Mouse (Mus musculus) Patski (cell line): ENCODE measurements around the gene Dpf2. TPM values are rescaled to one million over a fixed set of nuclear protein-coding genes. Genes with fewer than 3 reads are reported as not detected.
A peak's percentile ranks its signal among the peaks of the same experiment; 100 is the strongest.

Experiments
- ATAC-seq: fragments of 100-300 bp; one replicate; pipeline ENCODE4 v1.8.0; 2021
- CTCF ChIA-PET: fragments of 350-600 bp; sonication (Branson Sonifier 250); formaldehyde crosslinking; loops from one replicate; lab custom pipeline; 2022; ENCODE audit warnings: inconsistent platforms; lab: Charles Lee
- POLR2A ChIA-PET: fragments of 350-600 bp; sonication (Branson Sonifier 250); formaldehyde crosslinking; loops from one replicate; lab custom pipeline; 2022; ENCODE audit warnings: antibody characterized with exemption, inconsistent platforms; lab: Charles Lee
- DNase-seq: peaks from one replicate; pipeline ENCODE4 v3.0.0-alpha.2; 2011; ENCODE audit warnings: low read depth, low spot score
- H3K27me3 ChIP-seq: fragments of 371-371 bp; one replicate; pipeline ENCODE4 v1.5.1; 2021
- CTCF ChIP-seq: fragments of 100-300 bp; IDR thresholded peaks from one replicate; pipeline ENCODE4 v1.5.1; 2021
- in situ Hi-C: fragments of 300-500 bp; cut with MboI; formaldehyde crosslinking; loops from 3 replicates; pipeline ENCODE4 v1.11.1; 2018; ENCODE audit warnings: low pct_unique_long_range_greater_than_20kb, mixed read lengths
- polyA plus RNA-seq: library from polyadenylated mRNA; unstranded; gene quantifications from one replicate; pipeline ENCODE4 v1.2.3, GENCODE M21; 2021

Dpf2 gene
- polyA plus RNA-seq, 1 experiment from 2014 or later, result 94.5 TPM

GRCm38 (mm10) chr19:5911430-5912102 is 1.2 kb downstream of the Dpf2 start:
- in situ Hi-C loops, result no loop called here

GRCm38 (mm10) chr19:5910221-5910620 is 2.6 kb downstream of the Dpf2 start:
- TF ChIP-seq CTCF, result no peak
- CTCF ChIA-PET, result interaction anchor here (1.3 to 2.8 kb wide), 4 partner anchors 10 to 123 kb away, joined by 3 to 10 read pairs (median 6); no protein-coding TSS in a partner anchor
- no peaks in the 10 kb centered on the region for H3K27me3 ChIP-seq
- ATAC-seq (no peak), DNase-seq (no peak)
- POLR2A ChIA-PET, result interaction anchor here (0.8 to 1.2 kb wide), 3 partner anchors 9 to 14 kb away, joined by 3 to 5 read pairs (median 4); no protein-coding TSS in a partner anchor
- in situ Hi-C loops, result no loop called here

More at GRCm38 (mm10) chr19:5911430-5912102, 1.2 kb downstream of the Dpf2 start:
- TF ChIP-seq CTCF, result no peak
- no peak for DNase-seq
- ChIA-PET CTCF (interaction anchor here (1.5 to 2.8 kb wide), 3 partner anchors 16 to 124 kb away, joined by 6 to 10 read pairs (median 6); no protein-coding TSS in a partner anchor), POLR2A (interaction anchor here (0.8 to 1.6 kb wide), 6 partner anchors 11 to 122 kb away, joined by 3 to 8 read pairs (median 4); partner anchors contain the start of gene Tigd3)
- no peak for ATAC-seq
- H3K27me3 ChIP-seq, result no peaks in the 10 kb centered on the region

GRCm38 (mm10) chr19:5907275-5907674 is 5.5 kb downstream of the Dpf2 start:
- CTCF ChIA-PET, result no interaction called here
- in situ Hi-C loops, result no loop called here
- ATAC-seq, result no peak
- H3K27me3 ChIP-seq, result no peaks in the 10 kb centered on the region
- no peak for DNase-seq
- TF ChIP-seq CTCF, result no peak
- POLR2A ChIA-PET, result interaction anchor here (0.6 kb wide), 1 partner anchor 17 kb away, joined by 3 read pairs; no protein-coding TSS in a partner anchor

GRCm38 (mm10) chr19:5894002-5894678 is 18.7 kb downstream of the Dpf2 start, which contains the start of gene Tigd3:
Tigd3 (minus strand) TSS chr19:5894149.
- ChIA-PET POLR2A (interaction anchor here (0.8 to 1.2 kb wide), 2 partner anchors 14 to 18 kb away, joined by 3 to 5 read pairs; partner anchors contain the start of gene Dpf2), CTCF (interaction anchor here (0.8 to 1.9 kb wide), 2 partner anchors 11 to 107 kb away, joined by 4 to 6 read pairs; no protein-coding TSS in a partner anchor)
- DNase-seq (peak; percentile 55), ATAC-seq (peak; percentile 74)
- in situ Hi-C loops, result no loop called here
- no peaks in the 10 kb centered on the region for H3K27me3 ChIP-seq
- no peak for TF ChIP-seq CTCF

- no peak for TF ChIP-seq CTCF
- no peaks in the 10 kb centered on the region for H3K27me3 ChIP-seq
- ChIA-PET POLR2A (interaction anchor here (0.8 to 1.3 kb wide), 3 partner anchors 9 to 19 kb away, joined by 3 to 5 read pairs (median 4); partner anchors contain the start of gene Dpf2), CTCF (interaction anchor here (0.7 to 0.8 kb wide), 2 partner anchors 106 kb away, joined by 3 to 4 read pairs; no protein-coding TSS in a partner anchor)
- DNase-seq (no peak), ATAC-seq (no peak)
- in situ Hi-C loops, result no loop called here
These were observed 19.4 kb downstream of the Dpf2 start for GRCm38 (mm10) chr19:5893282-5894001.

- TF ChIP-seq CTCF, result no peak
- H3K27me3 ChIP-seq, result no peaks in the 10 kb centered on the region
- in situ Hi-C loops, result no loop called here
- ChIA-PET POLR2A (interaction anchor here (1.3 kb wide), 1 partner anchor 10 kb away, joined by 4 read pairs; no protein-coding TSS in a partner anchor), CTCF (interaction anchor here (1.6 kb wide), 1 partner anchor 106 kb away, joined by 7 read pairs; no protein-coding TSS in a partner anchor)
- DNase-seq (no peak), ATAC-seq (no peak)
These were observed 20.1 kb downstream of the Dpf2 start for GRCm38 (mm10) chr19:5892735-5893134.

- ChIA-PET POLR2A (interaction anchor here (1.3 kb wide), 1 partner anchor 11 kb away, joined by 4 read pairs; no protein-coding TSS in a partner anchor), CTCF (interaction anchor here (1.6 kb wide), 1 partner anchor 105 kb away, joined by 7 read pairs; no protein-coding TSS in a partner anchor)
- H3K27me3 ChIP-seq, result no peaks in the 10 kb centered on the region
- no peak for TF ChIP-seq CTCF
- in situ Hi-C loops, result no loop called here
- ATAC-seq (no peak), DNase-seq (no peak)
These were observed 20.5 kb downstream of the Dpf2 start for GRCm38 (mm10) chr19:5892262-5892661.

- CTCF ChIA-PET, result interaction anchor here (1.0 to 1.6 kb wide), 2 partner anchors 9 to 105 kb away, joined by 3 to 7 read pairs; no protein-coding TSS in a partner anchor
- TF ChIP-seq CTCF, result no peak
- POLR2A ChIA-PET, result no interaction called here
- ATAC-seq, result no peak
- no peaks in the 10 kb centered on the region for H3K27me3 ChIP-seq
- in situ Hi-C loops, result no loop called here
- no peak for DNase-seq
These were observed 21.1 kb downstream of the Dpf2 start for GRCm38 (mm10) chr19:5891521-5892258.

- no peaks in the 10 kb centered on the region for H3K27me3 ChIP-seq
- in situ Hi-C loops, result loop anchor here (5.0 kb wide), 1 partner anchor 177 kb away; no protein-coding TSS in a partner anchor
- DNase-seq, result no peak
- ATAC-seq, result no peak
- POLR2A ChIA-PET, result no interaction called here
- no peak for TF ChIP-seq CTCF
- CTCF ChIA-PET, result interaction anchor here (1.3 to 2.1 kb wide), 3 partner anchors 96 to 177 kb away, joined by 3 to 13 read pairs (median 5); no protein-coding TSS in a partner anchor
These were observed 23.6 kb downstream of the Dpf2 start for GRCm38 (mm10) chr19:5889211-5889610.
